Mouse (Mus musculus): ENCODE data around the gene Stk40.
"Not testable (repeated sequence)": the region's sequence is repeated elsewhere in the genome, so short reads cannot be mapped to it uniquely, and the experiment has no call there.

The Stk40 gene

GRCm38 (mm10) chr4:126103590-126104068 is at the start of gene Stk40:
Stk40 (plus strand) TSS chr4:126103957.
- peak; percentile 97 for DNase-seq

DNA sequence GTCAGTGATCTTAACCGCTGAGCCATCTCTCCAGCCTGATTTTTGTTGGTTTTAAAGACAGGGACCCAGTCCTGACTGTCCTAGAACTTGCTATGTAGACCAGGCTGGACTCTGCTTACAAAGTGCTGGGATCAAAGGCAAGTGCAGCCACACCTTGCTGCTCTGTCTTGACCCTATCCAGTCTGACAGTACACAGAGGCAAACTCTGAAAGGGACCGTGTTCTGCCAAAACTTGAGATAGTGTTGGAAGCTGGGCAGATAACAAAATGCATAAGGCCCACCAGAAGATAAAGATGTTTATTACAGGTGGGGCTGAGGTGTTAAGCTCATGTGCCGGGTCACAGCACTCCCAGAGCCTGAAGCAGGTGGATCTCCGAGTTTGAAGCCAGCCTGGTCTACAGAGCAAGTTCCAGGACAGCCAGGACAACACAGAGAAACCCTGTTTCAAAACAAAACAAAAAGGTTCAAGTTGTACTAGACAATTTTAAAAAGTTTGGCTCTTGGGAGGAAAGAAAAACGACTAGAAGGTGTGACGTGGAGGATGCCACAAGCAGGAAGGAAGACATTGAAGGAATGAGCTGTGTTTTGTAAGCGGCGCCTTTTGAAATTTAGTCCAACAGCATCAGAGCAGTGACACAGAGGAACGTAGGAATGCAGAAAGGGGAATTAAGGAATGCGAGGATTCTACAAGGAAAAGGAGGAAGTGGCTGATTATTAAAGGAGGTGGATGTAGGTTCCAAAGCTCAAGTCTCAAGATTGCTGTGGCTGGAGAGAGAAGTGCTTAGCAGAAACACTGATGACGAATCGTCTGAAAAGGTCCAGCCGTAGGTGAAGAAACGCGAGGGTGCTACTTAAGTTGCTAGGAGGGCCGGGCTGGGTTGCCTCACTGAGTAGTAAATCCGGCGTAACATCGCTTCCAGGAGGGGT is 46.3 kb upstream of the Stk40 start:
- DNase-seq = no peak

DNA sequence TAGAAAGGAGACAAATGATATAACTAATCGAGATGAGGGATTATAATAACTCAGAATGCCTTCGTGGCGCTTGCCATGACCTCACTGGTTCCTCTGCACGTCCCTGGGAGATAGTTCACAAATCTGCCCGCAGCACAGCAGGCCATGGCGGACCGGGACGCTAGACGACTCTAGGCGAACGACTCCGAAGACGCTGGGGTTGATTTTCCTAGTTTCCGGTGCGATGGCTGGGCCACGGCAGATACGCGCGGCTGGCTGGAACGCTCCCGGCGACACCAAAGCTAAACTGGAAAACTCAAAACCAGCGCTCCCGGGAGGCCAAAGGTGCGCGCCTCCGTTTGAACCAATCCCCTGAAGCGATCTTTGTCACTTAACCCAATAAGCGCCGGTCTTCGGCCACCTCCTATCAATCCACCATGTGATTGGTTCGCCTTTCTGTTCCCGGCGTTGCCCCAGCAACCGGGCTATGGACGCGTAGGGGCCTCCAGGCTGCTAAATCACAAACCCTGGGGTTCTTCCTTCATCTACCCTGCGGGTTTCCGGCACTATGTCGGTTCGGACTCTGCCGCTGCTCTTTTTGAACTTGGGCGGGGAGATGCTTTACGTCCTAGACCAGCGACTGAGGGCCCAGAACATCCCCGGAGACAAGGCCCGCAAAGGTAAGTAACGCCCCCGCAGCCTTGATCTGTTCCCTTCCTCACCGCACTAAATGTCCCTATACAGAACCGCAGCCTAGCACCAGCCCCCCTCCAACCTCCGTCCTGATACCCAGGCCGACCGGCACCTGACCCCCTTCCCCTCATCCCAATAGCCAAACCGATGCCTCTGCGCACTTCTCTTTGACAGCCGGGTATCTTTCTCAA is 45.4 kb upstream of the Stk40 start, which contains the start of gene Oscp1:
Oscp1 (plus strand) TSS at position 432 of the 863 bp plus-strand sequence.
- DNase-seq = peak; percentile 90

- DNase-seq = no peak
Observed at GRCm38 (mm10) chr4:126058997-126059362, 44.8 kb upstream of the Stk40 start.

- peak; percentile 14 for DNase-seq
Observed at GRCm38 (mm10) chr4:126062856-126063255, 40.9 kb upstream of the Stk40 start.

GRCm38 (mm10) chr4:126065241-126065640 is 38.5 kb upstream of the Stk40 start:
- no peak for DNase-seq

GRCm38 (mm10) chr4:126067401-126068077 is 36.2 kb upstream of the Stk40 start:
- DNase-seq = no peak

- no peak for DNase-seq
Observed at GRCm38 (mm10) chr4:126068842-126069241, 34.9 kb upstream of the Stk40 start.

- DNase-seq = no peak
Observed at GRCm38 (mm10) chr4:126077833-126078232, 25.9 kb upstream of the Stk40 start.

- no peak for DNase-seq
Observed at GRCm38 (mm10) chr4:126079266-126079665, 24.5 kb upstream of the Stk40 start.

GRCm38 (mm10) chr4:126081601-126082000 is 22.2 kb upstream of the Stk40 start:
- DNase-seq = no peak

DNA sequence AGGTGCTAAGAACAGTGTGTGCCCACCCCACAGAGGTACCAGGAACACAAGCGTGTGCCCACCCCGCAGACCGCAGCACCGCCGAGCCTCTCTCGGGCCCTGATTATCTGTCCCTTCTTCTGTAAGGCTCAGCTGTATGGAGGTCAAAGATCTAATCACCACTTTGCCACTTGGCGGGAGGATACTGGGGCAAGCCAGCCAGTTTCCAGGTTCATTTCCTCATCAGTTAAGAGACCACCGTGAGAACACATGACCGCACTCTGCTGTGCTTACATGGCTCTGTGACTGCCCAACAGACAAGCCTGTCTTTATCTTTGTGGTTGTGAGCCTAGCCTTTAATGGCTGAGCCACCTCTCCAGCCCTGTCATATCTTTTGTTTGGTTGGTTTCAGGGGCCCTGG is 20.7 kb upstream of the Stk40 start:
- no peak for DNase-seq

DNA sequence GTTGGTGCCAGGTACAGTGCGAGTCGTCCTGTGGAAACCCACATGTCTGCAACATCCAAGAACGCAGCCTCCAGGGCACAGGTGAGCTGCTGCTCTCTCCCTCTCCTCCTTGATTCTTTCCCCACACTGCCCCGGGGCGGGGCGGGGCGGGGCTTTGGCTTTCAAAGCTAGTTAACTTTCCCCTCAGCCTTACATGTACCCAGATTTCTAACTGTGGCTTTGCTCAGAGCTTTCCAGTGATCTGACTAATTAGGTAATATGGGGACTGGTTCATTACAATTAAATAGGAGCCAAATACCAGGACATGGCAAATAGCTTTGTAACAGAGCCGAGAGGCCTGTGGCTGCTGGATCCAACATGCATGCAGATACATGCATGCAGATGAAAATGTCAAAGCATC is 19.4 kb upstream of the Stk40 start:
- DNase-seq = no peak

GRCm38 (mm10) chr4:126085996-126086576 is 17.7 kb upstream of the Stk40 start:
- DNase-seq = peak; percentile 84

DNA sequence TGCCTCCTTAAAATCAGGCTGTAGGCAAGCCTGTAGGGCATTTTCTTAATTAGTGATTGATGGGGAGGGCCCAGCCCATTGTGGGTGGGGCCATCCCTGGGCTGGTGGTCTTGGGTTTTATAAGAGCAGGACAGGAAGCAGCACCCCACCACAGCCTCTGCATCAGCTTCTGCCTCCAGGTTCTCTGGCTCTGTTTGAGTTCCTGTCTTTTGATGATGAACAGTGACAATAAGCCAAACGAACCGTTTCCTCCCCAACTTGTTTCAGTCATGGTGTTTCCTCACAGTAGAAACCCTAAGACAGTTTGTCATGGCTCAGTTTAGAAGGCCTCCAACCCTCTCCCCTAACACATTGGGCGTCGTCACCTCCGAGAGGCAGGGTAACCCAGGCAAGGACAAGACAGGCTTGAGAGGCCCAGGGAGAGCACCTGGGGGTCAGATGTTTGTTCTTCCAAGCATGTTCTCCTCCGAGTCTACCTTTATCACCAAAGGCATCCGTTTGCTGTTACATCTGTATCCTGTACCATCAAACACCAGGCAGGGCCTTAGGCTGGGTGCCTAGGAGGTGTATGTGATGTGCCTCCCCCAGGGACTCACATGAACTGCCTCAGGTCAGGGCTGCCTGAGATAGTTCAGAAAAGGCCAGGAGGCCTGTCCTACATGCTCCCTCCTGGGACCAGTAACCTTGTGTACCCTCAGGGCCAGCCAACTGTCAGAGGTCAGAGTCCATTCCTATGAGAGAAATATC is 13.5 kb upstream of the Stk40 start:
- peak; percentile 75 for DNase-seq

GRCm38 (mm10) chr4:126090848-126091124 is 13.0 kb upstream of the Stk40 start:
- no peak for DNase-seq

DNA sequence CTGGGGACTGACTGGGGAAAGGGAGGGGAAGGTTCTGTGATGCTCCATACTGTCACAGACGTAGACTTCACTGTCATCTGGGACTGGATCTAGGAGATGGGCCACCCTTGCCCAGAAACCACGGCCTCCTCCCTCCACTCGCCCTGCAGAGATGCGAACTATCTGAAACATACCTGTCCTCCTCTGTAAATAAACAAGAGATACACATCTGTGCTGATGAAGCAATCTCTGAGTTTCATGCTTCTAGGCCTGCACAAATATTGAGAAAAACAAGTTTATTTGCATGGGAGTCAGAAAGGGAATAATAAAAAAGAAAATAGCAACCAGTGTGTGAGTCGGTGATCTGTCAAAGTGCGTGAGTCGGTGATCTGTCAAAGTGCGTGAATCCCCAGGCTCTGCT is 11.9 kb upstream of the Stk40 start:
- no peak for DNase-seq

GRCm38 (mm10) chr4:126095622-126096430 is 7.9 kb upstream of the Stk40 start:
- not testable (repeated sequence) for DNase-seq

DNA sequence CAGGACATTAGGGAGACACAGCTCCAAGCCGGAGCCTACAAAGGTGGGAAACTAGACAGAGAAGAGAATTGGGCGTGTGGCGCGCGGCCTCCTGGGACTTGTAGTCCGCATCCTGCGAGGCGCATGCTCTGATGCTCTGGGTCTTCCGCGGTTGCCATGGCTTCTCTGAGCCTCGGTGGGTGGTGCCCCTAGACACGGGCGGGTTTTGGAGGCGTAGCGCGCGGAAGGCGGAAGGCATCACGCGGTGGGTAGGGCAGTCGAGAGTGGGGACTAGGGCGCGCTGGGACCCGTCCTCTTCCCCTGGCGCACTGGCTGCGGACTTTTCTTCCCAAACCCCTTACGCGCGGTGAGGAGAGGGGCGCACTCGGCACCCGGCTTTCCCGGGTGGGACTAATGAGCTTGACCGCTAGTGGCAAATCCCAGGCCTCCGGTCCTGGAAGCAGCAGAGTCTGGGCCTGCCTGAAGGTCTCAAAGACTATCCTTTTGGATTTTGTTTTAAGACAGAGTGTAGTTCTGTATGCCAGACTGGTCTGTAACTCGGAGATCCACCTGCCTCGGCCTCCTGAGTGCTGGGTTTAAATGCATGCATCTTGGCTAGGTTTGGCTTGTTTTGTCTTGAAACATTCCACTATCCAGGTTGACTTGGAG is 7.2 kb upstream of the Stk40 start, which contains the start of gene Lsm10:
Lsm10 (plus strand) TSS at position 160 of the 648 bp plus-strand sequence.
- DNase-seq = peak; percentile 95

DNA sequence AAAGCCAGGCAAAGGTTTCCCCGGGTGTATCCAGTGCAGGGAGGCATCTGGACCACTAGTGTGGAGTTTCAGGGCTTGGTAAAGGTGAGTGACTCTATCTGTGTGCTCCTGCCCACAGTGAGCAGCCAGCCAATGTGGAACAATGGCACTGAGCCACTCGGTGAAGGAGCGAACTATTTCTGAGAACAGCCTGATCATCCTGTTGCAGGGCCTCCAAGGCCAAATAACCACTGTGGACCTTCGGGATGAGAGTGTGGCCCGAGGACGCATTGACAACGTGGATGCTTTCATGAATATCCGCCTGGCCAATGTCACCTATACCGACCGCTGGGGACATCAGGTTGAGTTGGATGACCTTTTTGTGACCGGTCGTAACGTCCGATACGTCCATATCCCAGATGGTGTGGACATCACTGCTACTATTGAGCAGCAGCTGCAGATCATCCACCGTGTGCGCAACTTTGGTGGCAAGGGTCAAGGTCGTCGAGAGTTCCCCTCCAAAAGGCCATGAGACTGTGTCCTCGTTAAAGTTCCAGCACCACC is 6.0 kb upstream of the Stk40 start:
- DNase-seq = no peak

All from thymus, postnatal 25 days (tissue).